Mouse (Mus musculus) brain, embryonic 14.5 days (tissue): Measurements from ENCODE around the gene Scoc.
"Not testable (repeated sequence)": the region's sequence is repeated elsewhere in the genome, so short reads cannot be mapped to it uniquely, and the experiment has no call there.

Experiments
- CTCF ChIP-seq: fragments of 200-500 bp; IDR thresholded peaks from 2 replicates; pipeline ENCODE4 v1.5.1; 2012; ENCODE audit warnings: inconsistent platforms, mild to moderate bottlenecking, moderate library complexity, borderline replicate concordance; ENCODE audit not compliant: insufficient read depth, insufficient read length; ENCODE audit errors: extremely low read depth
- POLR2A ChIP-seq: fragments of 200-500 bp; IDR thresholded peaks from 2 replicates; pipeline ENCODE4 v1.6.1; 2012; ENCODE audit warnings: mild to moderate bottlenecking, inconsistent platforms, borderline replicate concordance; ENCODE audit not compliant: poor library complexity, insufficient read depth, insufficient read length, severe bottlenecking; ENCODE audit errors: extremely low read depth

DNA sequence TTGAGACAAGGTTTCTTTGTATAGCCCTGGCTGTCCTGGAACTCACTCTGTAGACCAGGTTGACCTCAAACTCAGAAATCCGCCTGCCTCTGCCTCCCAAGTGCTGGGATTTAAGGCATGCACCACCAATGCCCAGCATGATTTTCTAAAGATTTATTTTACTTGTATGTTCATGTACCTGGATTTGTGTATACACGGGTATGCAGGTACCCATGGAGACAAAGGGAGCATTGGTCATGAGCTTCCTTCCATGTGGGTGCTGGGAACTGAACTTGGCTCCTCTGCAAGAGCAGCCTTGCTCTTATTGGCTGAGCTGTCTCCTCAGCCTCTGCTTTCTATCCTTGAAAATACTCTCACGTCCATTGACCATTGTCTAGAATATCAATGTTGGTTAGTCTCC lies 29.6 kb downstream of the Scoc start:
- TF ChIP-seq POLR2A, CTCF: not testable (repeated sequence)
